Comparison of ENCODE assay signal across 13 mouse cellular contexts in the genomic region with DNA sequence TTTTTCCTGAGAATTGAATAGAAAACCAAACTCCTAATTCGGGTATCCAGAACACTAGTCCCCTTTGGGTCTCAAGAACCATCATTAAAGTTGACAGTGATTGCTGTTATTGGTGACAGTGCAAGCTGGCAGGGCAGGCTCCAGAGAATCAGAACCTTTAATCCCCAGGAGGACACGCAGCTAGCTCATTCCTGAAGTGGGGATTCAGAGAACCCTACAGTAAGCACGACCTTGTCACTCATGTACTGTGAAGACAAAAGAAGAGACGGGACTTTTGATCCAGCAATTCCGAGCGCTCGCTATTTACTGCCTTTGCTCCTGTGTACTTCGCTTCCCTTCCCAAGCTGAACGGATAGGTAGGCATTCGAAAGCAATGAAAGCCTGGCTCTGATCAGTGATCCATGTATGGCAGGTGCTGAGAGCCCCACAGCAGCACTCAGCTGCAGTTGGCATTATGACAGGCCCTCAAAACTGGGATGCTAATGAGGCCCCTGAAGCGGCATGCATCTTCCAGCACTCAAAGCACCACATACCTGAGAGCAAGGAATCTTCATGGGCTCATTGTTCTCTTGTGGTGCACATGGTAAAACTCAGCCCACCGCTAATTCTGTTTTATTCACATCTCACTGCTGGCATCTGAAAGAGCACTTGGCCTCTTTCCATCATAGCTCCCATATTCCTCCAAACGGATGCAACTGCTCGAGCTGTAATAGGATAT.
DNase-seq lines count a peak whose midpoint lies in the region; ATAC-seq and TF ChIP-seq lines count a peak whose summit lies in the region.
"Had no signal": no experiment of that assay in that cellular context is flagged by ENCODE, and none has a peak within 500 bp of the region (broad histone marks: within the 10 kb centered on the region; RNA-seq: fewer than 3 reads in every experiment).

No protein-coding gene starts in this region.

- H3K9me3 ChIP-seq in forebrain, embryonic 12.5 days: no peaks in the 10 kb centered on the region
- no peaks in the 10 kb centered on the region for H3K9me3 ChIP-seq in forebrain, embryonic 11.5 days (ENCODE audit: control insufficient read depth, low read length)
- no peaks in the 10 kb centered on the region for H3K9me3 ChIP-seq in hindbrain, postnatal 0 days (ENCODE audit: low read length)

- no peak overlapping the region for H3K9ac ChIP-seq in forebrain, embryonic 12.5 days
- H3K9ac ChIP-seq in forebrain, embryonic 11.5 days (ENCODE audit: low read length): no peak overlapping the region
- no peak overlapping the region for H3K9ac ChIP-seq in hindbrain, postnatal 0 days (replicated peaks; ENCODE audit: low read length)
- H3K9ac ChIP-seq: liver, embryonic 14.5 days had no signal

- no peak overlapping the region for H3K4me3 ChIP-seq in forebrain, embryonic 12.5 days (replicated peaks)
- H3K4me3 ChIP-seq in forebrain, embryonic 11.5 days (ENCODE audit: low read depth, low read length): no peak overlapping the region
- no peak overlapping the region for H3K4me3 ChIP-seq in hindbrain, postnatal 0 days (ENCODE audit: low read length)
- H3K4me3 ChIP-seq: megakaryocyte, embryonic 14.5 days had no signal

- no peak for DNase-seq in forebrain, embryonic 11.5 days (ENCODE audit: low spot score)
- peak; percentile 13 for DNase-seq in layer of hippocampus, adult 11-12 months (ENCODE audit: low spot score)
- no peak for DNase-seq in layer of hippocampus, adult 9-11 months
- peak; percentile 29 for DNase-seq in brain, adult 2 months (ENCODE audit: low read depth, low spot score)
- peak; percentile 59 for DNase-seq in hindbrain, postnatal 0 days (ENCODE audit: low spot score)
- no peak for DNase-seq in urinary bladder, postnatal 36 days (ENCODE audit: low spot score in 2 of 2)
- no peak for DNase-seq in gastrocnemius, adult 8-10 months (ENCODE audit: low spot score in 2 of 2)
- DNase-seq: adrenal gland, adult 8-10 months; gastrocnemius, postnatal 36 days; kidney, adult 8-10 months had no signal

- no peaks in the 10 kb centered on the region for H3K27me3 ChIP-seq in forebrain, embryonic 12.5 days
- no peaks in the 10 kb centered on the region for H3K27me3 ChIP-seq in forebrain, embryonic 11.5 days (ENCODE audit: control insufficient read depth, insufficient read depth, low read length)
- H3K27me3 ChIP-seq in hindbrain, postnatal 0 days (ENCODE audit: insufficient read depth, low read length): no peaks in the 10 kb centered on the region
- H3K27me3 ChIP-seq: megakaryocyte, embryonic 14.5 days had no signal

- TF ChIP-seq CTCF in hindbrain, postnatal 0 days (IDR thresholded peaks at IDR 0.05; ENCODE audit: low read depth): no peak

- H3K4me2 ChIP-seq in forebrain, embryonic 12.5 days: no peak overlapping the region
- H3K4me2 ChIP-seq in forebrain, embryonic 11.5 days (ENCODE audit: low read depth, low read length, severe bottlenecking): no peak overlapping the region
- peak overlapping the region; percentile 40 for H3K4me2 ChIP-seq in hindbrain, postnatal 0 days (ENCODE audit: low read depth, low read length)

- peak; percentile 23; the same call in 1 of the 2 replicates for ATAC-seq in forebrain, embryonic 12.5 days (ENCODE audit: low FRiP score)
- ATAC-seq in forebrain, embryonic 11.5 days (replicated peaks; ENCODE audit: low FRiP score): no peak
- ATAC-seq in hindbrain, postnatal 0 days: peak; percentile 56; the same call in 1 of the 2 replicates

- no peak overlapping the region for H3K27ac ChIP-seq in forebrain, embryonic 12.5 days
- no peak overlapping the region for H3K27ac ChIP-seq in forebrain, embryonic 11.5 days (ENCODE audit: low read depth, low read length)
- H3K27ac ChIP-seq in hindbrain, postnatal 0 days: no peak overlapping the region
- H3K27ac ChIP-seq: liver, embryonic 14.5 days had no signal

- WGBS in forebrain, embryonic 12.5 days: 63% methylated on average over 14 of the region's 14 CpGs
- 80% methylated on average over 14 of the region's 14 CpGs for WGBS in forebrain, embryonic 11.5 days
- 39% methylated on average over 14 of the region's 14 CpGs for WGBS in hindbrain, postnatal 0 days

- H3K4me1 ChIP-seq in forebrain, embryonic 12.5 days: no peaks in the 10 kb centered on the region
- no peaks in the 10 kb centered on the region for H3K4me1 ChIP-seq in forebrain, embryonic 11.5 days (replicated peaks; ENCODE audit: control insufficient read depth, insufficient read depth, low read length)
- H3K4me1 ChIP-seq in hindbrain, postnatal 0 days (ENCODE audit: insufficient read depth, low read length): no peaks in the 10 kb centered on the region
- H3K4me1 ChIP-seq: megakaryocyte, embryonic 14.5 days had no signal

- no peaks in the 10 kb centered on the region for H3K36me3 ChIP-seq in forebrain, embryonic 12.5 days (replicated peaks)
- H3K36me3 ChIP-seq in forebrain, embryonic 11.5 days (ENCODE audit: control insufficient read depth, insufficient read depth, low read length): no peaks in the 10 kb centered on the region
- no peaks in the 10 kb centered on the region for H3K36me3 ChIP-seq in hindbrain, postnatal 0 days (ENCODE audit: insufficient read depth, low read length)

Comparison
In these comparisons a context has a peak if more than half of its experiments do, and no peak if none do; other contexts are left out.
1. DNase-seq: peak in layer of hippocampus, adult 11-12 months (single experiment), brain, adult 2 months (single experiment) and hindbrain, postnatal 0 days (single experiment); none in forebrain, embryonic 11.5 days (single experiment), layer of hippocampus, adult 9-11 months (single experiment), urinary bladder, postnatal 36 days (0 of 2) and gastrocnemius, adult 8-10 months (0 of 2).